In the genomic region with DNA sequence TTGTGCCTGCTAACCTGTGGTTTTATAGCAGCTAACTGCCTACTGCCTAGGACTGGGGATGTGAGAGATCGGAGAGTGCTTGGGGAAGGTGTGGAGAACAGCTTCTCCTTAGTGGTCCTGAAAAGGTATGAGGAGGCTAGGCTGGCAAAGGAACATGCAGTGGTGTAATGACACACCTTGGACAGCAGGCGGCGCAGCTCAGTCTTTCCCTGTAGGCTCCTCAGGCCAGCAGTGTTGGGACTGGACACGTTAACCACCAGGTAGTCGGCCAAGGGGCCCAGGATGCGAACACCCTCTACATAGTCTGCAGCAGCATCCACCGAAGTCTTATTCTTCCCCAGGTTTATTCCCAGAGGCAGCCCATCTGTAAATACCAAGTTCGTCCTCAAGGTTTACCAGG, we compare ENCODE assay signal across 10 mouse cellular contexts. TPM values are rescaled to one million over a fixed set of nuclear protein-coding genes. Genes with fewer than 3 reads are reported as not detected.
DNase-seq lines count a peak whose midpoint lies in the region; ATAC-seq and TF ChIP-seq lines count a peak whose summit lies in the region.
"Had no signal": no experiment of that assay in that cellular context is flagged by ENCODE, and none has a peak within 500 bp of the region (broad histone marks: within the 10 kb centered on the region; RNA-seq: fewer than 3 reads in every experiment).

No protein-coding gene starts in this region.

- no peak overlapping the region for H3K4me2 ChIP-seq in hindbrain, embryonic 14.5 days (replicated peaks)
- H3K4me2 ChIP-seq in hindbrain, embryonic 16.5 days (ENCODE audit: low read length) = no peak overlapping the region
- no peak overlapping the region for H3K4me2 ChIP-seq in CH12.LX (ENCODE audit: insufficient read depth, low read depth, poor library complexity, severe bottlenecking)
- H3K4me2 ChIP-seq: embryonic facial prominence, embryonic 12.5 days had no signal

- H3K79me2 ChIP-seq in CH12.LX (replicated peaks; ENCODE audit: control insufficient read depth, extremely low read depth, insufficient read depth, poor library complexity, severe bottlenecking) = no peaks in the 10 kb centered on the region

- H3K36me3 ChIP-seq in hindbrain, embryonic 14.5 days (replicated peaks; ENCODE audit: control insufficient read depth, insufficient read depth) = peaks cover 30% of the 10 kb centered on the region
- peaks cover 6% of the 10 kb centered on the region for H3K36me3 ChIP-seq in hindbrain, embryonic 16.5 days (ENCODE audit: control insufficient read depth, insufficient read depth, low read length)
- peaks cover 44 to 84% of the 10 kb centered on the region in 2 experiments for H3K36me3 ChIP-seq in CH12.LX (replicated peaks in 1 of 2; ENCODE audit: control insufficient read depth in 1 of 2, insufficient read depth in 1 of 2, low read length in 1 of 2)

- TF ChIP-seq POLR2A in CH12.LX (IDR thresholded peaks at IDR 0.05; ENCODE audit: low read depth, low read length) = no peak
- no peak for TF ChIP-seq POLR2A in bone marrow, adult 2 months (IDR thresholded peaks at IDR 0.05; ENCODE audit: borderline replicate concordance, control insufficient read depth, low read depth, low read length)

- dilution Hi-C loops in CH12.LX (cut with MboI; ENCODE audit: extremely low pct_ligation_motif_present, extremely low pct_unique_long_range_greater_than_20kb, low sequenced_read_pairs) = no loop called here

- H3K9ac ChIP-seq in hindbrain, embryonic 14.5 days = no peak overlapping the region
- H3K9ac ChIP-seq in hindbrain, embryonic 16.5 days (ENCODE audit: low read depth, low read length) = no peak overlapping the region
- H3K9ac ChIP-seq in CH12.LX (ENCODE audit: insufficient read depth, low read depth) = no peak overlapping the region
- H3K9ac ChIP-seq: embryonic facial prominence, embryonic 12.5 days had no signal

- no peaks in the 10 kb centered on the region for H3K4me1 ChIP-seq in hindbrain, embryonic 14.5 days (replicated peaks; ENCODE audit: control insufficient read depth, insufficient read depth, low read length)
- H3K4me1 ChIP-seq in hindbrain, embryonic 16.5 days (ENCODE audit: control insufficient read depth, insufficient read depth, low read depth, low read length) = no peaks in the 10 kb centered on the region
- no peaks in the 10 kb centered on the region for H3K4me1 ChIP-seq in CH12.LX (ENCODE audit: control insufficient read depth in 1 of 2, insufficient read depth in 2 of 2)
- H3K4me1 ChIP-seq in bone marrow, adult 2 months (ENCODE audit: control insufficient read depth, insufficient read depth, low read length) = peaks cover 2% of the 10 kb centered on the region; the same call in 1 of the 2 replicates
- H3K4me1 ChIP-seq: embryonic facial prominence, embryonic 12.5 days had no signal

- no peak overlapping the region for H3K4me3 ChIP-seq in hindbrain, embryonic 14.5 days (replicated peaks; ENCODE audit: low read length)
- no peak overlapping the region for H3K4me3 ChIP-seq in hindbrain, embryonic 16.5 days (ENCODE audit: low read length)
- no peak overlapping the region for H3K4me3 ChIP-seq in CH12.LX (replicated peaks in 1 of 3; ENCODE audit: low read depth in 2 of 3, low read length in 2 of 3, poor library complexity in 1 of 3)
- H3K4me3 ChIP-seq in bone marrow, adult 2 months (replicated peaks; ENCODE audit: control insufficient read depth, low read depth, low read length) = no peak overlapping the region
- H3K4me3 ChIP-seq: embryonic facial prominence, embryonic 12.5 days had no signal

- DNase-seq in hindbrain, embryonic 14.5 days (ENCODE audit: low spot score) = peak; percentile 49
- DNase-seq in CH12.LX (ENCODE audit: extremely low read depth) = peak; percentile 56
- peak; percentile 54 to 56 for DNase-seq in kidney, postnatal 25 days
- DNase-seq in thymus, adult 18-20 months = peak; percentile 16 to 25

- no peak for ATAC-seq in hindbrain, embryonic 14.5 days (ENCODE audit: low FRiP score)
- ATAC-seq in hindbrain, embryonic 16.5 days = no peak
- ATAC-seq in erythroid progenitor cell, adult 5-6 weeks (replicated peaks; ENCODE audit: low FRiP score, poor library complexity, severe bottlenecking) = 0 out of 2 replicates have a peak, but pooled peaks have one; percentile 32
- peak; percentile 74 for ATAC-seq in megakaryocyte progenitor cell, adult 5-6 weeks (replicated peaks; ENCODE audit: poor library complexity)

- no peaks in the 10 kb centered on the region for H3K9me3 ChIP-seq in hindbrain, embryonic 14.5 days (ENCODE audit: control insufficient read depth, low read length)
- no peaks in the 10 kb centered on the region for H3K9me3 ChIP-seq in hindbrain, embryonic 16.5 days (ENCODE audit: control insufficient read depth, low read length)
- no peaks in the 10 kb centered on the region for H3K9me3 ChIP-seq in CH12.LX (replicated peaks; ENCODE audit: low read length)
- H3K9me3 ChIP-seq: embryonic facial prominence, embryonic 12.5 days had no signal

- TF ChIP-seq EP300 in CH12.LX (IDR thresholded peaks at IDR 0.05; ENCODE audit: low read length) = no peak

- H3K27me3 ChIP-seq in hindbrain, embryonic 14.5 days (ENCODE audit: control insufficient read depth, insufficient read depth, low read length) = no peaks in the 10 kb centered on the region
- H3K27me3 ChIP-seq in hindbrain, embryonic 16.5 days (replicated peaks; ENCODE audit: control insufficient read depth, insufficient read depth, low read length) = no peaks in the 10 kb centered on the region
- no peaks in the 10 kb centered on the region for H3K27me3 ChIP-seq in CH12.LX (replicated peaks)
- H3K27me3 ChIP-seq: embryonic facial prominence, embryonic 12.5 days had no signal

- TF ChIP-seq RAD21 in CH12.LX (IDR thresholded peaks at IDR 0.05; ENCODE audit: low read depth, low read length) = peak; percentile 32

- in situ Hi-C loops in CH12.LX (cut with MboI; ENCODE audit: low pct_ligation_motif_present, low pct_unique_long_range_greater_than_20kb, low sequenced_read_pairs) = no loop called here

- 51% methylated on average over 8 of the region's 8 CpGs for WGBS in hindbrain, embryonic 14.5 days
- 50% methylated on average over 8 of the region's 8 CpGs for WGBS in hindbrain, embryonic 16.5 days
- 40% methylated on average over 8 of the region's 8 CpGs for WGBS in bone marrow, adult 2 months

- no peak overlapping the region for H3K27ac ChIP-seq in hindbrain, embryonic 14.5 days
- no peak overlapping the region for H3K27ac ChIP-seq in hindbrain, embryonic 16.5 days (ENCODE audit: low read depth, low read length)
- no peak overlapping the region for H3K27ac ChIP-seq in CH12.LX (ENCODE audit: insufficient read depth, low read depth)
- no peak overlapping the region for H3K27ac ChIP-seq in bone marrow, adult 2 months (ENCODE audit: control insufficient read depth, insufficient read depth, low read depth, low read length, poor library complexity)
- H3K27ac ChIP-seq: embryonic facial prominence, embryonic 12.5 days had no signal

- peak; percentile 78 to 100 for TF ChIP-seq CTCF in CH12.LX (conservative IDR thresholded peaks at IDR 0.05 in 1 of 2, IDR thresholded peaks at IDR 0.05 in 1 of 2; ENCODE audit: low read depth in 2 of 2, low read length in 2 of 2)
- TF ChIP-seq CTCF in bone marrow, adult 2 months (IDR thresholded peaks at IDR 0.05; ENCODE audit: control insufficient read depth, insufficient read depth, low read length) = peak; percentile 94

RNA-seq across cellular contexts. Expression of a gene that starts 12.6 kb away (rescaled TPM):
- 29.5 and 31.4 TPM in 2 replicates for polyA plus RNA-seq in hindbrain, embryonic 14.5 days (2014; fragmentation: Nextera tagmentation; extraction: Ambion mirVana)
- 31.3 and 34.3 TPM in 2 replicates for polyA plus RNA-seq in hindbrain, embryonic 16.5 days (2015; fragmentation: Nextera tagmentation; extraction: Ambion mirVana)
- 41.8 and 43.6 TPM in 2 replicates for total RNA-seq in CH12.LX (2012; rRNA removed)
- total RNA-seq in CH12.LX (2014; rRNA removed) = 38.5 and 40.4 TPM in 2 replicates
- polyA plus RNA-seq in CH12.LX (2012; ENCODE audit: insufficient read length, low read depth) = 37.8 and 43.8 TPM in 2 replicates
- polyA plus RNA-seq in bone marrow, adult 2 months (2011; ENCODE audit: insufficient read depth, insufficient read length, low replicate concordance, missing spikeins) = 5.0 and 12.8 TPM in 2 replicates
- total RNA-seq in erythroid progenitor cell, adult 5-6 weeks (2015; ENCODE audit: low replicate concordance) = 4.7 and 7.1 TPM in 2 replicates
- total RNA-seq in erythroid progenitor cell, adult 5-6 weeks (2017; ENCODE audit: low replicate concordance) = 3.4 and 7.3 TPM in 2 replicates
- total RNA-seq in megakaryocyte progenitor cell, adult 5-6 weeks (2015) = 13.4 and 20.8 TPM in 2 replicates
- total RNA-seq in megakaryocyte progenitor cell, adult 5-6 weeks (2017) = 24.8 and 32.4 TPM in 2 replicates

RNA-seq across cellular contexts. Expression of a gene that starts 16.9 kb away (rescaled TPM):
- 0.40 and 0.43 TPM in 2 replicates for polyA plus RNA-seq in hindbrain, embryonic 14.5 days (2014; fragmentation: Nextera tagmentation; extraction: Ambion mirVana)
- polyA plus RNA-seq in hindbrain, embryonic 16.5 days (2015; fragmentation: Nextera tagmentation; extraction: Ambion mirVana) = 0.39 and 0.79 TPM in 2 replicates
- not detected in 2 replicates for total RNA-seq in CH12.LX (2012; rRNA removed)
- not detected in 2 replicates for total RNA-seq in CH12.LX (2014; rRNA removed)
- polyA plus RNA-seq in CH12.LX (2012; ENCODE audit: insufficient read length, low read depth) = not detected in 2 replicates
- polyA plus RNA-seq in bone marrow, adult 2 months (2011; ENCODE audit: insufficient read depth, insufficient read length, low replicate concordance, missing spikeins) = 219 and 732 TPM in 2 replicates
- 70.4 and 83.3 TPM in 2 replicates for total RNA-seq in erythroid progenitor cell, adult 5-6 weeks (2015; ENCODE audit: low replicate concordance)
- total RNA-seq in erythroid progenitor cell, adult 5-6 weeks (2017; ENCODE audit: low replicate concordance) = 65.3 and 67.6 TPM in 2 replicates
- 175 and 209 TPM in 2 replicates for total RNA-seq in megakaryocyte progenitor cell, adult 5-6 weeks (2015)
- total RNA-seq in megakaryocyte progenitor cell, adult 5-6 weeks (2017) = 273 and 358 TPM in 2 replicates
- total RNA-seq: left cerebral cortex, postnatal 10 days had no signal

RNA-seq across cellular contexts. Expression of a gene that starts 18.5 kb away (rescaled TPM):
- 0.13 and 0.23 TPM in 2 replicates for polyA plus RNA-seq in hindbrain, embryonic 14.5 days (2014; fragmentation: Nextera tagmentation; extraction: Ambion mirVana)
- polyA plus RNA-seq in hindbrain, embryonic 16.5 days (2015; fragmentation: Nextera tagmentation; extraction: Ambion mirVana) = 0.12 and 0.13 TPM in 2 replicates
- 5.8 and 6.0 TPM in 2 replicates for total RNA-seq in CH12.LX (2012; rRNA removed)
- 3.1 and 3.5 TPM in 2 replicates for total RNA-seq in CH12.LX (2014; rRNA removed)
- 9.6 and 10.0 TPM in 2 replicates for polyA plus RNA-seq in CH12.LX (2012; ENCODE audit: insufficient read length, low read depth)
- polyA plus RNA-seq in bone marrow, adult 2 months (2011; ENCODE audit: insufficient read depth, insufficient read length, low replicate concordance, missing spikeins) = 3.9 and 8.3 TPM in 2 replicates
- not detected in 2 replicates for total RNA-seq in erythroid progenitor cell, adult 5-6 weeks (2015; ENCODE audit: low replicate concordance)
- total RNA-seq in erythroid progenitor cell, adult 5-6 weeks (2017; ENCODE audit: low replicate concordance) = not detected in 2 replicates
- total RNA-seq in megakaryocyte progenitor cell, adult 5-6 weeks (2015) = 0.27 and 0.79 TPM in 2 replicates
- total RNA-seq in megakaryocyte progenitor cell, adult 5-6 weeks (2017) = 0.12 TPM in 1 of 2 replicates, not detected in the other

RNA-seq across cellular contexts. Expression of a gene that starts 30.2 kb away (rescaled TPM):
- polyA plus RNA-seq in hindbrain, embryonic 14.5 days (2014; fragmentation: Nextera tagmentation; extraction: Ambion mirVana) = 28.2 and 31.2 TPM in 2 replicates
- 29.4 and 31.4 TPM in 2 replicates for polyA plus RNA-seq in hindbrain, embryonic 16.5 days (2015; fragmentation: Nextera tagmentation; extraction: Ambion mirVana)
- total RNA-seq in CH12.LX (2012; rRNA removed) (13.4 and 13.5 TPM in 2 replicates), CH12.LX (2014; rRNA removed) (17.0 and 17.8 TPM in 2 replicates)
- polyA plus RNA-seq in CH12.LX (2012; ENCODE audit: insufficient read length, low read depth) = 12.4 and 13.6 TPM in 2 replicates
- 7.0 and 16.2 TPM in 2 replicates for polyA plus RNA-seq in bone marrow, adult 2 months (2011; ENCODE audit: insufficient read depth, insufficient read length, low replicate concordance, missing spikeins)
- 4.0 and 8.0 TPM in 2 replicates for total RNA-seq in erythroid progenitor cell, adult 5-6 weeks (2015; ENCODE audit: low replicate concordance)
- total RNA-seq in erythroid progenitor cell, adult 5-6 weeks (2017; ENCODE audit: low replicate concordance) = 10.7 and 11.5 TPM in 2 replicates
- 7.2 and 8.1 TPM in 2 replicates for total RNA-seq in megakaryocyte progenitor cell, adult 5-6 weeks (2015)
- total RNA-seq in megakaryocyte progenitor cell, adult 5-6 weeks (2017) = 16.5 and 18.4 TPM in 2 replicates

RNA-seq across cellular contexts. Expression of a gene that starts 30.2 kb away (rescaled TPM):
- 12.7 and 14.7 TPM in 2 replicates for polyA plus RNA-seq in hindbrain, embryonic 14.5 days (2014; fragmentation: Nextera tagmentation; extraction: Ambion mirVana)
- polyA plus RNA-seq in hindbrain, embryonic 16.5 days (2015; fragmentation: Nextera tagmentation; extraction: Ambion mirVana) = 14.4 and 16.8 TPM in 2 replicates
- 41.7 and 49.1 TPM in 2 replicates for total RNA-seq in CH12.LX (2012; rRNA removed)
- 19.7 and 20.8 TPM in 2 replicates for total RNA-seq in CH12.LX (2014; rRNA removed)
- 51.0 and 56.0 TPM in 2 replicates for polyA plus RNA-seq in CH12.LX (2012; ENCODE audit: insufficient read length, low read depth)
- polyA plus RNA-seq in bone marrow, adult 2 months (2011; ENCODE audit: insufficient read depth, insufficient read length, low replicate concordance, missing spikeins) = 13.6 and 27.3 TPM in 2 replicates
- total RNA-seq in erythroid progenitor cell, adult 5-6 weeks (2015; ENCODE audit: low replicate concordance) = 8.0 and 12.6 TPM in 2 replicates
- total RNA-seq in erythroid progenitor cell, adult 5-6 weeks (2017; ENCODE audit: low replicate concordance) = 21.2 and 29.7 TPM in 2 replicates
- total RNA-seq in megakaryocyte progenitor cell, adult 5-6 weeks (2015) = 15.0 and 18.8 TPM in 2 replicates
- 68.6 and 69.5 TPM in 2 replicates for total RNA-seq in megakaryocyte progenitor cell, adult 5-6 weeks (2017)

Comparison
In these comparisons a context has a peak if more than half of its experiments do, and no peak if none do; other contexts are left out.
1. ATAC-seq: peak in erythroid progenitor cell, adult 5-6 weeks (single experiment) and megakaryocyte progenitor cell, adult 5-6 weeks (single experiment); none in hindbrain, embryonic 14.5 days (single experiment) and hindbrain, embryonic 16.5 days (single experiment).
2. RNA of a gene that starts 16.9 kb away (polyA plus RNA-seq): 219 to 732 TPM in bone marrow, adult 2 months; 0.39 to 0.79 TPM in hindbrain, embryonic 16.5 days, 0.40 to 0.43 TPM in hindbrain, embryonic 14.5 days and not detected in CH12.LX; every median in the first group is over 100 times any median in the second.
3. Peak in every context shown above with its lines, with median percentiles within 50 percentile points of each other: DNase-seq.